Mouse (Mus musculus): Measurements from ENCODE around the gene Gm21028.
"Not testable (repeated sequence)": the region's sequence is repeated elsewhere in the genome, so short reads cannot be mapped to it uniquely, and the experiment has no call there.

Gene Gm21028

GRCm38 (mm10) chr7:42578488-42578887 lies at the start of gene Gm21028:
Gm21028 (minus strand) TSS chr7:42578588.
- no peak for DNase-seq (ENCODE audit: low read depth, low spot score)

GRCm38 (mm10) chr7:42595666-42596065 lies 17.3 kb upstream of the Gm21028 start:
- not testable (repeated sequence) for DNase-seq (ENCODE audit: low read depth, low spot score)

DNA sequence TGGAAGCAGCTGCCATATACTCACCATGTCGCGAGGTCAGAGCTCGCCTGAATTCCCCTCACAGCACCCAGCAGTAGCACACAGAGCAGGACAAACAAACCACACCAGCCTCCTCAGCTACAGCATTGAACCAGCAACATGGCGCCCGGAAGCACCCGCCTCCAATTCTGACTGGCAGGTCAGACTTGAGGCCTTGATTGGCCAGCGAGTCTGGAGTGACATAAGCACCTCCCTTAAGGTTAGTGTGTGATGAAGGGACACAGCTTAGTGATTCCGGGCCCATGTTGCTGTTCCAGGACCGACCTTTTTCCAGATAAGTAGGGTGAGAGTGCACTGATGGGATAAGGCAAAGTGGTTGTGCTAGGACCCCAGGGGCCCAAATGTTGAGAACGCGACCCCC lies 14.0 kb upstream of the Gm21028 start, which contains the start of gene Zfp977:
Zfp977 (minus strand) TSS at position 135 of the 400 bp plus-strand sequence.
- not testable (repeated sequence) for DNase-seq (ENCODE audit: low read depth, low spot score)

DNA sequence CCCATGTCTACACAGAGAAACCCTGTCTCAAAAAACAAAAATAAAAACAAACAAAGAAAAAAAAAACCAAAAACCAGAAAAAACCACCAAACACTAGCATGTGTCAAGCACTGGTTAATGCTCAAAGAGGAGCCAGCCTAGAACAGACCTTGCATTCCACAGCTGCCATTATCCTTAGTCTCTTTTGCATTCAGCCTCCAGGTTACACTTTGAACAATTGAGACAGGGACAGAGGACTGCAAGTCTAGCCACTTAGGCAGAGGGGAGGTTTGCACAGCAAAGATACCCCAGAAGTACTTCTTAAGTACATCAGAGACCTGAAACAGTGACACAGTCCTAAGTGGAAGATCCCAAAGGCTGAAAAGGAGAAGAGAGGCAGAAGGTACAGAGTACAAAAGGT lies 12.9 kb upstream of the Gm21028 start:
- DNase-seq (ENCODE audit: low read depth, low spot score) = not testable (repeated sequence)

DNA sequence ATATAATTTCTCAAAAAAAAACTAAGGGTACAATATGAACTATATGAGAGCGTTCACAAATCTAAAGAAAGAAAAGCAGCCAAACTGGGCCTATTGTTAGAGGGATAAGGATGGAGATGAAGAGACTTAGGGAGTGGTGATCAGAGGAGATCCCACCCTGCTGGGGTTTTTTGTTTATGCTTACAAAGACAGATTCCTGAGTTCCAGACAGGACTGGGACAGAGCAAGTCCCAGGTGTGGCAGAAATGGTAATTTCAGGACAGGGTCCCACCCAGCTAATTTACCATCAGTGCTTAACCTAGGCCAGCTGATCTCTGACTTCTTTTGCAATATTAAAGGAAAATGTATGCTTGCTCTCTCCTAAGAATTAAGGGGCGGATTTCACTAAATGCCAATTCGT lies 26.6 kb downstream of the Gm21028 start:
- no peak for DNase-seq (ENCODE audit: low read depth, low spot score)

Data from telencephalon, adult 2 months (tissue).